28 mouse cellular contexts compared by ENCODE assay signal in the genomic region with DNA sequence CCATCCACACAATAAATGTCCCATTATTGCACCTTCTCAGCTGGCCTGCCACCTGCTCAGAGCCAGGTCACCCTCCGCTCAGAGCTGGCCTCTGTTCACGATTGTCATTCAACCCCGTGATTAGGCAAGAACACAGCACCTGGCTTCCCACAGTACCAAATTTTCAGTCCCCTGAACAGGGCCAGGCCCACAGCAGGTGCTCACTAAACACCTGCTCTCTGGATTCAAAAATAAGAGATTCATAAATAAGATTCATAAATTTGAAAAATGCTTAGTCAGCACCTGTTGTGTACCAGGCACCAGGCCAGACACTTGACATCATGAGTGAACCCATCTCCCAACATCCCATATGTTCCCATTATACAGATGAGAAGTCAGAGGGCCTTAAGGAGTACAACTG.
DNase-seq lines count a peak whose midpoint lies in the region; ATAC-seq and TF ChIP-seq lines count a peak whose summit lies in the region.
"Had no signal": no experiment of that assay in that cellular context is flagged by ENCODE, and none has a peak within 500 bp of the region (broad histone marks: within the 10 kb centered on the region; RNA-seq: fewer than 3 reads in every experiment).

No protein-coding gene starts in this region.

- ATAC-seq in hindbrain, embryonic 14.5 days (ENCODE audit: low FRiP score), result no peak
- no peak for ATAC-seq in CD4-positive, CD25-positive, alpha-beta regulatory T cell, adult 4 months
- ATAC-seq: inflammation-experienced regulatory T-cells, adult 6 months; liver, embryonic 12.5 days; liver, postnatal 0 days had no signal

- no peak for TF ChIP-seq EP300 in MEL (IDR thresholded peaks at IDR 0.05; ENCODE audit: low read depth in 1 of 2, low read length in 2 of 2)

- DNase-seq in cerebellum, adult 11-12 months, result peak; percentile 82
- DNase-seq in cerebellum, postnatal 4 days (ENCODE audit: low spot score in 2 of 2), result no peak
- DNase-seq in MEL (ENCODE audit: low read depth, low spot score), result no peak
- peak; percentile 92 for DNase-seq in cerebellum, adult 9-10 months
- peak; percentile 64 to 72 for DNase-seq in cerebellum, postnatal 36 days
- no peak for DNase-seq in hindbrain, embryonic 14.5 days (ENCODE audit: low spot score)
- DNase-seq: adrenal gland, postnatal 14 days; gastrocnemius, postnatal 14 days; heart, adult 18-20 months; heart, postnatal 4 days; kidney, adult 11 months; kidney, postnatal 36 days; liver, postnatal 0 days; lung, postnatal 4 days; thymus, adult 2 months; thymus, postnatal 36 days had no signal

- TF ChIP-seq RAD21 in MEL (IDR thresholded peaks at IDR 0.05; ENCODE audit: low read depth, low read length), result no peak

- no peak for TF ChIP-seq POLR2A in MEL (IDR thresholded peaks at IDR 0.05; ENCODE audit: control insufficient read depth in 1 of 2, insufficient read depth in 1 of 2, low read depth in 1 of 2, low read length in 2 of 2, poor library complexity in 1 of 2)

- no peaks in the 10 kb centered on the region for H3K4me1 ChIP-seq in MEL (ENCODE audit: control insufficient read depth in 1 of 2, insufficient read depth in 2 of 2, low read length in 2 of 2)
- no peaks in the 10 kb centered on the region for H3K4me1 ChIP-seq in hindbrain, embryonic 14.5 days (replicated peaks; ENCODE audit: control insufficient read depth, insufficient read depth, low read length)
- H3K4me1 ChIP-seq: hindbrain, embryonic 15.5 days; liver, embryonic 12.5 days; megakaryocyte, embryonic 14.5 days; neural tube, embryonic 13.5 days had no signal

- H3K9ac ChIP-seq in MEL (ENCODE audit: control insufficient read depth, low read depth, low read length, poor library complexity, severe bottlenecking), result no peak overlapping the region
- no peak overlapping the region for H3K9ac ChIP-seq in hindbrain, embryonic 14.5 days
- H3K9ac ChIP-seq: embryonic facial prominence, embryonic 15.5 days; forebrain, embryonic 12.5 days; heart, embryonic 12.5 days; hindbrain, embryonic 15.5 days; liver, embryonic 12.5 days; liver, postnatal 0 days; midbrain, embryonic 12.5 days; neural tube, embryonic 13.5 days had no signal

- H3K27me3 ChIP-seq in MEL (ENCODE audit: control insufficient read depth in 1 of 2, insufficient read depth in 2 of 2, low read length in 2 of 2), result no peaks in the 10 kb centered on the region
- no peaks in the 10 kb centered on the region for H3K27me3 ChIP-seq in hindbrain, embryonic 14.5 days (ENCODE audit: control insufficient read depth, insufficient read depth, low read length)
- H3K27me3 ChIP-seq: embryonic facial prominence, embryonic 15.5 days; forebrain, embryonic 12.5 days; heart, embryonic 12.5 days; hindbrain, embryonic 15.5 days; liver, embryonic 12.5 days; midbrain, embryonic 12.5 days; neural tube, embryonic 13.5 days had no signal

- H3K36me3 ChIP-seq in MEL (ENCODE audit: control insufficient read depth in 1 of 2, insufficient read depth in 2 of 2, low read length in 2 of 2), result no peaks in the 10 kb centered on the region
- H3K36me3 ChIP-seq in hindbrain, embryonic 14.5 days (replicated peaks; ENCODE audit: control insufficient read depth, insufficient read depth), result no peaks in the 10 kb centered on the region
- H3K36me3 ChIP-seq: embryonic facial prominence, embryonic 10.5 days; embryonic facial prominence, embryonic 15.5 days; forebrain, embryonic 12.5 days; heart, embryonic 12.5 days; hindbrain, embryonic 15.5 days; liver, embryonic 12.5 days; midbrain, embryonic 12.5 days; neural tube, embryonic 13.5 days had no signal

- TF ChIP-seq CTCF in MEL (IDR thresholded peaks at IDR 0.05 in 2 of 3, conservative IDR thresholded peaks at IDR 0.05 in 1 of 3; ENCODE audit: control insufficient read depth in 1 of 3, insufficient read depth in 1 of 3, low read depth in 2 of 3, low read length in 3 of 3, poor library complexity in 1 of 3, severe bottlenecking in 1 of 3), result no peak

- H3K4me3 ChIP-seq in MEL (ENCODE audit: control insufficient read depth in 1 of 2, insufficient read depth in 1 of 2, low read depth in 2 of 2, low read length in 2 of 2), result no peak overlapping the region
- no peak overlapping the region for H3K4me3 ChIP-seq in hindbrain, embryonic 14.5 days (replicated peaks; ENCODE audit: low read length)
- H3K4me3 ChIP-seq: embryonic facial prominence, embryonic 10.5 days; embryonic facial prominence, embryonic 15.5 days; forebrain, embryonic 12.5 days; heart, embryonic 12.5 days; hindbrain, embryonic 15.5 days; liver, embryonic 12.5 days; megakaryocyte, embryonic 14.5 days; midbrain, embryonic 12.5 days; myocyte; neural tube, embryonic 13.5 days had no signal

- no peaks in the 10 kb centered on the region for H3K79me2 ChIP-seq in MEL (ENCODE audit: control insufficient read depth, insufficient read depth, low read length, poor library complexity)

- no peak overlapping the region for H3K4me2 ChIP-seq in hindbrain, embryonic 14.5 days (replicated peaks)
- H3K4me2 ChIP-seq: embryonic facial prominence, embryonic 15.5 days; forebrain, embryonic 12.5 days; heart, embryonic 12.5 days; hindbrain, embryonic 15.5 days; liver, embryonic 12.5 days; midbrain, embryonic 12.5 days; neural tube, embryonic 13.5 days had no signal

- 96% methylated on average over 3 of the region's 3 CpGs for whole genome bisulfite sequencing in hindbrain, embryonic 14.5 days

- H3K27ac ChIP-seq in MEL (ENCODE audit: control insufficient read depth, low read depth, low read length), result no peak overlapping the region
- H3K27ac ChIP-seq in hindbrain, embryonic 14.5 days, result no peak overlapping the region
- H3K27ac ChIP-seq: embryonic facial prominence, embryonic 10.5 days; embryonic facial prominence, embryonic 15.5 days; forebrain, embryonic 12.5 days; hindbrain, embryonic 15.5 days; liver, embryonic 12.5 days; midbrain, embryonic 12.5 days; neural tube, embryonic 13.5 days had no signal

- H3K9me3 ChIP-seq in MEL (replicated peaks; ENCODE audit: insufficient read depth, low read length), result no peaks in the 10 kb centered on the region
- H3K9me3 ChIP-seq in hindbrain, embryonic 14.5 days (ENCODE audit: control insufficient read depth, low read length), result no peaks in the 10 kb centered on the region
- H3K9me3 ChIP-seq: embryonic facial prominence, embryonic 10.5 days; embryonic facial prominence, embryonic 15.5 days; forebrain, embryonic 12.5 days; heart, embryonic 12.5 days; hindbrain, embryonic 15.5 days; midbrain, embryonic 12.5 days; neural tube, embryonic 13.5 days had no signal

TF ChIP-seq in MEL, 35 proteins besides CTCF, POLR2A, EP300 and RAD21:
- TF ChIP-seq MAFK (IDR thresholded peaks at IDR 0.05; ENCODE audit: borderline replicate concordance, low read depth, low read length) (peak; percentile 51; the same call in 1 of the 2 replicates), SMC3 (IDR thresholded peaks at IDR 0.05; ENCODE audit: low read depth, low read length) (no peak)

Comparison
In these comparisons a context has a peak if more than half of its experiments do, and no peak if none do; other contexts are left out.
1. DNase-seq: peak in cerebellum, adult 11-12 months (single experiment), cerebellum, adult 9-10 months (single experiment) and cerebellum, postnatal 36 days (2 of 2); none in cerebellum, postnatal 4 days (0 of 2), MEL (single experiment) and hindbrain, embryonic 14.5 days (single experiment).